Mouse (Mus musculus) spleen, adult 2 months (tissue): ENCODE data around the gene Stc2.

Source experiments
- CTCF ChIP-seq: fragments of 200-500 bp; IDR thresholded peaks from 2 replicates; pipeline ENCODE4 v1.5.1; 2011; ENCODE audit warnings: mild to moderate bottlenecking, inconsistent platforms; ENCODE audit not compliant: insufficient read depth, insufficient read length, insufficient replicate concordance; ENCODE audit errors: extremely low read depth
- POLR2A ChIP-seq: fragments of 200-500 bp; IDR thresholded peaks from 2 replicates; pipeline ENCODE4 v1.6.1; 2011; ENCODE audit warnings: low read depth, low read length, inconsistent platforms

- TF ChIP-seq POLR2A = no peak
- no peak for TF ChIP-seq CTCF
Observed at GRCm38 (mm10) chr11:31396638-31397417, 27.0 kb upstream of the Stc2 start.
